Mouse (Mus musculus) lung, postnatal 10 days (tissue): ENCODE data around the gene C1ra.
A peak's percentile ranks its signal among the peaks of the same experiment; 100 is the strongest.
"Not testable (repeated sequence)": the region's sequence is repeated elsewhere in the genome, so short reads cannot be mapped to it uniquely, and the experiment has no call there.

Experiments used
- DNase-seq: peaks from one replicate; pipeline ENCODE4 v3.0.0; 2021

Gene C1ra

GRCm38 (mm10) chr6:124512355-124512836, at the start of gene C1ra:
Gene C1ra (plus strand): TSS chr6:124512405.
- peak; percentile 76 for DNase-seq

- no peak for DNase-seq
These were observed 48.3 kb upstream of the C1ra start for GRCm38 (mm10) chr6:124463881-124464291.

- DNase-seq, result peak; percentile 77
These were observed 47.6 kb upstream of the C1ra start, which contains the start of gene Clstn3 for GRCm38 (mm10) chr6:124464305-124465271. Gene Clstn3 (minus strand): TSS chr6:124464794.

DNA sequence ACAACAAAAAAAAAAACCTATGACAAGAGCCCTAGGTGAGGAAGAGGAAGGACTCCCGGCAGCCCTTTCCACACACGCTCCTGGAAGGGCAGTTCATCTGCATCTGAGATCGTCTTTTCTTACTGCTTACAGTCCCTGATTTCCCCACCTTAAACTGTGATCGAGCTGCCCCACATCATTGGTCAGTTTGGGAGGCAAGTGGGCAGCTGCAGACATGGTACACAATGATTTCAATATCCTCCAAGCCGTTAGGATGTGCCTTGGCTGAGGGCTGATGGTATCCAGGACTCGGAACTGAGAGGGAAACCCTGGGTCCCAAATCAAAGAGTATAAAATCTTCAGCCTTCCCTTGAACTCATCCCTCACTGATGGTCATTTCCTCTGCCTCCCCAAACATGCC, 46.9 kb upstream of the C1ra start:
- no peak for DNase-seq

DNA sequence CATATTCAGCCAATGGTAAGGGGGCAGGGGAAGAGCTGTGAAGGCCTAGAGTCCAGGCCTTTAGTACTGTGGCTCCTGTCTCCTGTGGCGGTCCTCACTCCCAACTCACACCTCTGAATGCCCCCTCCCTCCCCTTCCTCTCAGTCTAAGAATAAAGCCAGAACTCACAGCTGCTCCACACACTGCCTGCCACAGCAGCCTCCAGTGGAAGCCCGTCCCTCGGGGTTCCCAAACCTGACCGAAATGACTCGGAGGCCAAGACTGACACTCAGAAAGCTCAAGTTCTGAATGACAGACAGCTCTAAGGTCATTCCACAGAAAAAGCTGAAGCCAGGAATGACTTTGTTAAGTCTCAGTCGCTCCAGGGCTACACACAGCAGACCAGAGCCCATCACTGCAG, 46.5 kb upstream of the C1ra start:
- no peak for DNase-seq

- DNase-seq, result no peak
These were observed 41.1 kb upstream of the C1ra start for GRCm38 (mm10) chr6:124471121-124471520.

DNA sequence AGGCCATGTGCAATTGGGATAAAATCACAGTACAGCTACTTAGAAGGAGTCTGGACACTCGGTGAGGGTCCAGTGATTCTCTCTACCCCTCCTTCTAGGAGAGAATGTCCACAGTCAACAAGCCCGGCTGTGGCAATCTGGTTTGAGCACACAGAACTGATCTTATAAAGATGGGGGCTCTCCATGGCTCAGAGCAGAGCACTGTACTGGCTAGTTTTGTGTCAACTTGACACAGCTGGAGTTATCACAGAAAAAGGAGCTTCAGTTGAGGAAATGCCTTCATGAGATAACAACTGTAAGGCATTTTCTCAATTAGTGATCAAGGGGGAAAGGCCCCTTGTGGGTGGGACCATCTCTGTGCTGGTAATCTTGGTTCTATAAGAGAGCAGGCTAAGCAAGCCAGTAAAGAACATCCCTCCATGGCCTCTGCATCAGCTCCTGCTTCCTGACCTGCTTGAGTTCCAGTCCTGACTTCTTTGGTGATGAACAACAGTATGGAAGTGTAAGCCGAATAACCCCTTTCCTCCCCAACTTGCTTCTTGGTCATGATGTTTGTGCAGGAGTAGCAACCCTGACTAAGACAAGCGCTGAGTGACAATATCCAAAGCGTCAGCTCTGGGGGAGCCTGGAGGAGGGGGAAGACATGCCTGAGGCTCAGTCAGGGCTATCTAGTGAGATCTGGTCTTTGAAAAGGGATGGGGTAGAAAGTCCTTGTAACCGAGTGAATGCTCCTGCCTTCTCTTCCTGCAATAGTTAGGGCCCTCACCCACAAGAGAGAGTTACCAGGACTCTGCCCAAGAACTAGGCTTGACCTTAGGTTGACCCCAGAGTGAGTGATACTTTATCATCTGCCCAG, 40.2 kb upstream of the C1ra start:
- not testable (repeated sequence) for DNase-seq

DNA sequence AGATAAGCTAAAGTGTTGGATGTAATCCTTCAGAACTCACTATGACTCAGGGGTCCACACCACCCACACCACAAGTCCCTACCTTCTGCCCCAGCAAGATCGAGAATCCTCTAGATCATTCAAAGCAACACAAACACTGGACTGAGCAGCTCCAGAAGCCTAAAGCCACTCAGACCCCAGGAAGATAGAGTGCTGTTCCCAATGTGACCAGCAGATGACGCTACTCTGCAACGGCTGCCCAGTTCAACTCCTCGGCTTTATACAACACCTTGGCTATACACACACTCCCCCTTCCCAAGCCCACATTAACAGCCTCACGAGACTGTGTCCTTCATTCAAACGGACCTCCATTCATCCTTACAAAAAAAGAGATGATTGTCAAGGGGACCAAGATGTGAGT, 39.4 kb upstream of the C1ra start:
- DNase-seq, result peak; percentile 72

DNA sequence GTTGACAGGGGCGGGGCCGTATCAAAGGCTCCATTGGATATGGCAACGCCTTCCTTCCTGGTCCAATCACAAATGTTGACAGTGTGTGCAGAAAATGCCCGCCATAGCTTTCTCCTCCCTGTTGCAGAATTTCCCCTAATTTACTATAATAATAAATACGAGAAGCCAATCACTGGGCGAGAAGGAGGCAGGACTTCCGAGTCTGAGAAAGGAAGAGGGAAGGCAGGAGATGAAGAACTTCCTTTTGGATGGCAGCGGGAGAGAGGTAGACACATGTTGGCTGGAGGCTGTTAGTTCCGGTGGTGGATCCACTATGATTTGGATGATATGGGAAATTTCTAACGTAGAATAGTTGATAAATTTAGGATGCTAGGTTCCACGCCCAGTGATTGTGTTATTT, 37.6 kb upstream of the C1ra start:
- no peak for DNase-seq

GRCm38 (mm10) chr6:124475335-124476075, 36.7 kb upstream of the C1ra start:
- not testable (repeated sequence) for DNase-seq

DNA sequence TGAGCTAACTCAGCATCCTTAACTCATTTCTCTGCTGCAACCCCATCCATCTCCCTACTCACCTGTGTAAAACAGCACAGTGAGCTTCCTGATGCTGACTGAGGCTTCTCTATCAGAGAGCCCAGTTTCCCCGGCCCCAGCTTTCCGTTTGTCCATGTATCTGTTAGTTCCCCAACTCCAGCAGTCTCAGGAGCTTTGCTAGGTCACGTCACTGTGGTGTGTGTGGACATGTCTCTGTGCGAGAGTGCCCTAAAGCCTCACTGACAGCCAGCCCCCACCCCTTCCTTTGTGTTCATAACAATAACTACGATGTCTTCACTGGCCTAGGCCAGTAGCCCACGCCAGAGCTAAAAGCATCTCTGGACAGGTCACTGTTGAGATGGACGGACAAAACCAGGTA, 36.0 kb upstream of the C1ra start:
- no peak for DNase-seq

- DNase-seq, result no peak
These were observed 35.4 kb upstream of the C1ra start for GRCm38 (mm10) chr6:124476796-124477195.

DNA sequence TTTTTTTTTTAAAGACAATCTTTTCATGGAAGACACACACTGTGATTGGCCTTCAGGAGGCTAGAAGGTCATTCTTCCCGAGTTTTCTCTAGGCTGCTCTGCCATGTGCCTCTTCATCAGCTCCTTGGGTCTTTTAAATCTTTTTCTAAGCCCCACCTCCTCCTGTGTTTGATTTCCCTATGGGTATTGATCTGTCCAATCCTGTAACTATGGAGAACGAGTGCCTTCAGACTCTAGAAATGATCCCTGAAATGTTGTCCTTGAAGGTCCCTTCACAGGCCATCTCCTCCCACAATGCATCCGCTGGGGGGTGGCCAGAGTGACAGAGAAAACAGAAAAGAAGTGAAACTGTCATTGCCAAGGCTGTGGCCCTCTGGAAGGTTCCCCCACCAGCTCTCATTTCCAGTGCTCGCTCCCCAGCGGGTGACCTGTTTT, 35.0 kb upstream of the C1ra start:
- DNase-seq, result no peak

GRCm38 (mm10) chr6:124477922-124478651, 34.1 kb upstream of the C1ra start:
- peak; percentile 63 for DNase-seq

GRCm38 (mm10) chr6:124478874-124479572, 33.2 kb upstream of the C1ra start:
- no peak for DNase-seq

DNA sequence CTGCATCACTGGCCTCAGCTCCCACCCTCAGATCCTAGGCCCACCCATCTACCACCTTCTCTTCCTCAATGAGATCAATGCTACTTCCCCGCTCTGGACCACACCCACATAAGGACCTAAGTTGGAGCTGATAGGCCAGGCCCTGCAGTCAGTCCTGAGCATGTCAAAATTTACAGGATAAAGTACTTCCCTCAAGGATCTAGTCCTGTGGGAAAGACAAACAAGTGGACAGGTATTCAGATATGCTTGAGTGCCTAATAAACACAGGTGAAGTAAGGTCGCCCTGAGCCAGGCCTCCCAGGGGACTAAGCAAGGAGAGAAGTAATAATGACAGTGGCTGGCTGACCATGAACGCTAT, 32.7 kb upstream of the C1ra start:
- no peak for DNase-seq

DNA sequence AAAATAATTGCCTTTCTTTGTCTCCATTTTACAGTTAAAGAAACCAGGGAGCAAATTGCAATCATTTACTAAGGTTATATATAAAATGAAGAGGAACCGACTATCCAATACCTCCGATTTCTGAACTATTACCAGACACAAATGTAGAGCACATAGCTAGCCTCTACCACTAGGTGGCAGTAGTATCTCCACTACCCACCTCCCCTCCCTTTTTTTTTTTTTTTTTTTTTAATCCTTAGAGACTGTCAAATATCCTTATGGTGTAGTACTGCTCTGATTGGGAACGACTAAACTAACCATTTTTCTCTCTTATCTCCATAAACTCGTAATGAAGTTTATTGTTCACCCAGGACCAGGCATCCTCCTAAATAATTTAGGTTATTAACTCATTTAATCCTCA, 31.9 kb upstream of the C1ra start:
- peak; percentile 54 for DNase-seq

GRCm38 (mm10) chr6:124481571-124481970, 30.6 kb upstream of the C1ra start:
- DNase-seq, result peak; percentile 78

DNA sequence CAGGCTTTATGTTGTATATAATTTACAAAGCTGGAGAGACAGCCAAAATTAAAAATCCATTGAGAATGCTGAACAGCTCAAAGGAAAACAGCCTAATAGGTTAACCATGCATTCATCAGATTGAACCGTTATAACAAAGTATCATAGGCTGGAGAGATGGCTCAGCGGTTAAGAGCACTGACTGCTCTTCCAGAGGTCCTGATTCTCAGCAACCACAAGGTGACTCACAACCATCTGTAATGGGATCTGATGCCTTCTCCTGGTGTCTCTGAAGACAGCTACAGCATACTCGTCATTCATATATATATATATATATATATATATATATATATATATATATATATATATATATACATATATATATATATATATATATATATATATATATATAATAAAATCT, 28.4 kb upstream of the C1ra start:
- not testable (repeated sequence) for DNase-seq

GRCm38 (mm10) chr6:124484851-124485250, 27.4 kb upstream of the C1ra start:
- no peak for DNase-seq

DNA sequence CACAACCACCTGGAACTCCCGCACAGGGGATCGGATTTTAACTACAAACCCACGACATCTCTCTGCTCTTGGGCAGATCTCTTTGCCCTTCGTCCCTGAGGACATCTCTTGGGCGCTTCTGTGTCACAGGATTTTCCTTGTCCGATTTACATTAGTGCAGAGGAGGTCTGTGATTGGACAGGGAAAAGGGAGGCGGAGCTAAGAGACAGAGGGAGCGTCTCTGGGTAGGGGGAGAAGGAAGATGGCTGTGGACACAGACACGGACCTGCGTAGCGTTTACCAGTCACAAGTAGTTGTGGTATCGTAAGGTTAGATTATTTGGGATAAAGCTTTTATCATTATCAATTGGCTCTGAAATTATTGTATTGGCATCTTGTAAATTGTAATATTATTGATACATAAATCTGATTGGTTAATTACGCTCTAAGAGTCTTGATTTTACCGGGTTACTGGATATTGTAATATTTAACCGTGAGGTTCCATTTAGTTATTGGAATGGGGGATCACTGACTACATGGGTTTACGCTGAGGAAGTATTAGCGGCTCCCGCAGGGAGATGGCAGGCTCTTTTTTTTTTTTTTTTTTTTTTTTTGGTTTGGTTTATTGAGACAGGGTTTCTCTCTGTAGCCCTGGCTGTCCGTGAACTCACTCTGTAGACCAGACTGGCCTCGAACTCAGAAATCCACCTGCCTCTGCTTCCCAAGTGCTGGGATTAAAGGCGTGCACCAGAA, 26.6 kb upstream of the C1ra start:
- no peak for DNase-seq
